Mouse (Mus musculus): ENCODE measurements around the gene Tgfbr2. TPM values are rescaled to one million over a fixed set of nuclear protein-coding genes. Genes with fewer than 3 reads are reported as not detected.
A peak's percentile ranks its signal among the peaks of the same experiment; 100 is the strongest.

Tgfbr2 gene
- polyA plus RNA-seq, 1 experiment from 2014 or later: 8.9 TPM

DNA sequence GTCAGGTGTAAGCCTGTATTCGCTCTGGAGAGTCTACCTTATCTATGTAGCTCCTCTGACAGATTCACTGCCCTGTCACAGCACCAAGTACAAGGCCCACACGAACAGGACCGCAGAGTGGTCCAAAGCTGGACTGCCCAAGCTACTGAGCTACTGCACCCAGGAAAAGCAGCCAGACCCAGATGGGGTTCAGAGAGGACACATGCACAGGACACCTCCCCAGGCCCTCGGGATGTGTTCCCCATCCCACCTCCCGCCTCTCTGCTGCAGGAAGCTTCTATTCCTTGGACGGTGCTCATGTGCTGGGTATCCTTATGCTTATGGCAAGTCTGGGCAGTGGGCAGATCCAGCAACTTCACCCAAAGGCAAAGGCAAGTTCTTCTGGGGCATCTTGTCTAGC is 34.7 kb downstream of the Tgfbr2 start:
- Histone ChIP-seq H3K27ac (peak overlapping the region; percentile 23; the same call in 1 of the 2 replicates), H3K27me3 (no peaks in the 10 kb centered on the region), H3K4me3 (no peak overlapping the region), H3K4me1 (replicated peaks) (peaks cover 31% of the 10 kb centered on the region), H3K9ac (no peak overlapping the region), H3K9me3 (no peaks in the 10 kb centered on the region), H3K4me2 (no peak overlapping the region), H3K36me3 (no peaks in the 10 kb centered on the region)
- 92% methylated on average over 6 of the region's 6 CpGs for WGBS
- ATAC-seq (ENCODE audit: low FRiP score): no peak

DNA sequence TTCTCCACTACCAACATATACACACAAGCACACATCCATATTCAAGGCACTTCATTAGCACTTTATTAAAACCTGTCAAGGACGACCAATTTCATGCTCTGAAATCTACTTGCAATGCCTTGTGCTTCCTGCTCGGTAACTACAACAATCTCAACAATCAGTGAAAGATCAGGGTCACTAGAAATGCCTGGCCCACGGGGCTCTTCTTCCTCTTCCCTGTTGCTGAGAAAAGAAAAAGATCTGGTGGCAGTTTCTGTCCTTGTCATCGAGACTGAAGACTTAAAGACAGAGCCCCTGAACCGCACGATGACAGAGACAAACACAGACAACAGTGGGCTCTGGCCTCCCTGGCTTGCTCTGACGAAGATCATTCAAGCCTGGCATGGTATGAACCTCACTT is 35.6 kb downstream of the Tgfbr2 start:
- no peak overlapping the region for H3K4me3 ChIP-seq
- no peak overlapping the region for H3K4me2 ChIP-seq
- no peak overlapping the region for H3K9ac ChIP-seq
- H3K27ac ChIP-seq: no peak overlapping the region; the same call in 1 of the 2 replicates
- no peaks in the 10 kb centered on the region for H3K36me3 ChIP-seq
- H3K27me3 ChIP-seq: no peaks in the 10 kb centered on the region
- no peak for ATAC-seq (ENCODE audit: low FRiP score)
- H3K9me3 ChIP-seq: no peaks in the 10 kb centered on the region
- 77% methylated on average over 7 of the region's 7 CpGs for WGBS
- peaks cover 31% of the 10 kb centered on the region for H3K4me1 ChIP-seq (replicated peaks)

DNA sequence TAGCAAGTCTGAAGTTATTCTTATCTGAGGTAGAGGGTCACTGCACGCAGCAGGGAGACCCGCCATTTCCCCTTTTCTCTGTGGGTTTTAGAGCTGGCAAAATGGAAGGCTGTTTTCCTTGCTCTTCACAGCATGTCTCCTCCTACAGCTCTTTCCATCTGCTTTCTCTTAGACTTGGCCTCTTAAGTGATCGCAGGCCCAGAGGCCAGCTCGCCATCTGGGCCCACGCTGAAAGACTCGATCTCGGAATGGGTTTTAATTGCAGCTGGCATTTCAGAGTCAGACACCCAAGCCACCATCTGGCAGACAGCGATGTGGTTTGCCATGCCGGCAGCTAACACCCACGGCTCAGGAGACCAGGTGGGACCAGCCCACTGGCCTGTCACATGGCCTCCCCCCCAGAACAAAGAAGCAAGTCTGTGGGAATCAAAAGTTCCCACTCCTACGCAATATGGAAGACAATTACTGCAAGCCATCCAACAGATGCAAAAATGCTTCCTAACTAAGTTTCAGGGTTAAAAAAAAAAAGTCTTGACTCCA is 36.5 kb downstream of the Tgfbr2 start:
- Histone ChIP-seq H3K9ac (no peak overlapping the region), H3K4me3 (no peak overlapping the region), H3K27ac (peak overlapping the region; percentile 36; the same call in 1 of the 2 replicates), H3K9me3 (no peaks in the 10 kb centered on the region), H3K27me3 (no peaks in the 10 kb centered on the region), H3K4me1 (replicated peaks) (peaks cover 31% of the 10 kb centered on the region), H3K4me2 (no peak overlapping the region), H3K36me3 (no peaks in the 10 kb centered on the region)
- no peak for ATAC-seq (ENCODE audit: low FRiP score)
- 42% methylated on average over 11 of the region's 11 CpGs for WGBS

DNA sequence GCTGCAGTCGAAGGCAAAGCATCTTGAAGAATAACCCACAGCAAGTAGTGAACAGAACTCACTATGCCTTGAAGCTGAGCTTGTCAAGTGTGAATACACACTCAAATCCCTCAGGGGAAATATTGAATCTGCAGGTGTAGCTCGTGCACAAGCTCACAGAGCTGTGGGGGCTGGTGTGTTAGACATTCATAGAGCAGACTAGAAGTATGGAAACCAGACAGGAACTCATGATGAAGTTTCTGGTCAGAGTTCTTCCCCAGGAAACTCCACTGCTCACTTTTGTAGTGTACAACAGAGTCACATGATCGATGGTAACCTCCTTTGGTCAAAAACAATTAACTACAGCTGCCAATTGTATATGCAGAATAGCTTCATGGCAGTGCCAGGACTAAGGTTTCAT is 37.5 kb downstream of the Tgfbr2 start:
- H3K4me3 ChIP-seq: no peak overlapping the region
- H3K4me1 ChIP-seq (replicated peaks): peaks cover 31% of the 10 kb centered on the region
- no peaks in the 10 kb centered on the region for H3K27me3 ChIP-seq
- no peak for ATAC-seq (ENCODE audit: low FRiP score)
- H3K9ac ChIP-seq: no peak overlapping the region
- H3K27ac ChIP-seq: no peak overlapping the region
- H3K4me2 ChIP-seq: no peak overlapping the region
- H3K9me3 ChIP-seq: no peaks in the 10 kb centered on the region
- 84% methylated on average over 3 of the region's 3 CpGs for WGBS
- H3K36me3 ChIP-seq: no peaks in the 10 kb centered on the region

DNA sequence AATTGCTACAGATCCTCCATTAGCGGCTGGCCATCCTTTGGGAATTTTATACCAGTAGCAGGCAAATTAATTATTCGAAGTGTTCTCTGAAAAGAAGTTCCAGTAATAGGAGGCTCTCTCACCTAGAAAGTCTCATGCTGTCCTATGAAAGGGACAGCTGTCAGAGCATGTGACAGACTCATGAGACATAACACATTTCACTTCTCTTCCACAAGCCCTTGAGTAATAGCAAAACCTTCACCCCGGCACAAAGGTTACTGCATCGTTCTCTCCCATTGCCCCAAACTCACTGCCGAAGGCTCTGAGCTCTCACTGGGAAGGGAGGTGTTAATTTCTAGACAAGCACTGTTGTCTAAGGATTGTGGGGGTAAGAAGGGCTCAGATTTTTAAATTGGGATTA is 38.3 kb downstream of the Tgfbr2 start:
- Histone ChIP-seq H3K36me3 (no peaks in the 10 kb centered on the region), H3K4me1 (replicated peaks) (peaks cover 31% of the 10 kb centered on the region), H3K9ac (no peak overlapping the region), H3K9me3 (no peaks in the 10 kb centered on the region), H3K27me3 (no peaks in the 10 kb centered on the region), H3K27ac (no peak overlapping the region), H3K4me3 (no peak overlapping the region), H3K4me2 (no peak overlapping the region)
- no peak for ATAC-seq (ENCODE audit: low FRiP score)
- WGBS: 57% methylated on average over 5 of the region's 5 CpGs

DNA sequence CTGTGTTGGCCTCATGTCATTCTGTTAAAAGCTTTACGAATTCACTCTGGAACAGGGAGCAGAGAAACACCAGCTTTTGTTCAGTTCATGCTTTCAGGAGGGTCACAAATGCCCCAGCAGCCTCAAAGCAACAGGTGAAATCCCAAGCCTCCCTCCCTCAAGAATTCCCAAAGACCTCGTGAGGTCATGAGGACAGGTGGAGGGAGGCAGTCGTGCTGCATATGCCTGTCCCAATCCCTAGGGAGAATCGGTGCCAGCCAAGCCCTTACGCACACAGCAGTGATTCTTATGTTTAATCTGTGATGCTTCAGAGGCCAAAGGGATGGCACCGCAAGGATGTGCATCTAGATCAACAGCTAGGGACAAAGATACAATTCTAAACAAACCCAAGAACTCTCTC is 39.0 kb downstream of the Tgfbr2 start:
- ATAC-seq (ENCODE audit: low FRiP score): no peak
- H3K4me3 ChIP-seq: no peak overlapping the region
- no peaks in the 10 kb centered on the region for H3K27me3 ChIP-seq
- no peaks in the 10 kb centered on the region for H3K9me3 ChIP-seq
- no peak overlapping the region for H3K9ac ChIP-seq
- no peak overlapping the region for H3K4me2 ChIP-seq
- peaks cover 31% of the 10 kb centered on the region for H3K4me1 ChIP-seq (replicated peaks)
- no peak overlapping the region for H3K27ac ChIP-seq
- no peaks in the 10 kb centered on the region for H3K36me3 ChIP-seq
- WGBS: 72% methylated on average over 6 of the region's 6 CpGs

DNA sequence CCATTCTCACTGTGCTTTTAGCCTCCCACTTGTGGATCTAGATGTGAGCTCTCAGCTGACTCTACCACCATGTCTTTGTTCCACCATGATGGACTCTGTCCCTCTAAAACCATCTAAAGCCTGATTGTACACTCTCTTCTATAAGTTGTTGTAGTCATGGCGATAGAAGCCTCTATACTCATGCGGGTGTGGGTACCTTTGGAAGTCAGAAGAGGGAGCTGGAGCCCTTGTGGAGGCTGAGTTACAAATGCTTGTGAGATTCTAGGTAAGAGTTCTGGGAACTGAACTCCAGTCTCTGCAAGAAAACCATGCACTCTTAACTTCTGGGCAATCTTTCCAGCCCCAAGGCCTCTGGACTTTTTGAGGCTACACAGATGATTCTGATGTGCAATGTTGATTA is 40.7 kb downstream of the Tgfbr2 start:
- Histone ChIP-seq H3K4me3 (no peak overlapping the region), H3K36me3 (no peaks in the 10 kb centered on the region), H3K27ac (no peak overlapping the region), H3K4me2 (no peak overlapping the region), H3K4me1 (replicated peaks) (peaks cover 29% of the 10 kb centered on the region), H3K9me3 (no peaks in the 10 kb centered on the region), H3K27me3 (no peaks in the 10 kb centered on the region), H3K9ac (no peak overlapping the region)
- no peak for ATAC-seq (ENCODE audit: low FRiP score)
- WGBS: 95% methylated on average over 2 of the region's 2 CpGs

DNA sequence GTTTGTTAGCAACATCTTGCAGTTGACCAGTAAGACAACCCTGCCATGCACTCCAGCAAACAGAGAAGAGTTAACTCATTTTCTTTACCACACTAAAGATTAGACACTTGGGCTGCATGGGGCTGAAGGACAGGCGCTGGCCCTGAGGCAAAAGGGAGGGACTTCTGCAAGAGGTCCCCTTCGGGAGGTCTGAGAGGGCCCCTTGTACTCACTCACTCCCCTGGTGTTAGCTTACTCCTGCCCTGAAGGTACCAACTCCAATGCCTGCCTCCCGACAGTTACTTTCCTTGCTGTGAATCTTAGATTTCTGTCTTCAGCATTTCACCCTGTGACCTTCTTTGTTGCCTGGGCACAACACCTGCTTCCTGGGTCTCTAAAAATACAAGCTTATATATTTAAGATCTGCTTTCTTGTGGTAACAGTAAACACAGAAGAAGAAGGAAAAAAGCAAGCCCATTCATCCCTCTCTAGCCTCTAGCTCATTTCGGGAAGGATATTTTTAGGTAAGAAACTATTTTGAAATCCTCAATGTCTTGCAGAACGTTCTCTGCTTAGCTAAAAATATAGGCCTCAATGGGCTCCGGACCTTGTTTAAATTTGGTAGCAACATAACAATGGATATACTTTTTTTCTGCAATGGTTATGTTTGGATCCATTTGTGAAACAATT is 41.7 kb downstream of the Tgfbr2 start:
- Histone ChIP-seq H3K4me1 (replicated peaks) (peaks cover 21% of the 10 kb centered on the region), H3K9me3 (no peaks in the 10 kb centered on the region), H3K27me3 (no peaks in the 10 kb centered on the region), H3K4me2 (no peak overlapping the region), H3K36me3 (no peaks in the 10 kb centered on the region), H3K4me3 (no peak overlapping the region), H3K9ac (no peak overlapping the region), H3K27ac (no peak overlapping the region)
- 86% methylated on average over 6 of the region's 6 CpGs for WGBS
- no peak for ATAC-seq (ENCODE audit: low FRiP score)

DNA sequence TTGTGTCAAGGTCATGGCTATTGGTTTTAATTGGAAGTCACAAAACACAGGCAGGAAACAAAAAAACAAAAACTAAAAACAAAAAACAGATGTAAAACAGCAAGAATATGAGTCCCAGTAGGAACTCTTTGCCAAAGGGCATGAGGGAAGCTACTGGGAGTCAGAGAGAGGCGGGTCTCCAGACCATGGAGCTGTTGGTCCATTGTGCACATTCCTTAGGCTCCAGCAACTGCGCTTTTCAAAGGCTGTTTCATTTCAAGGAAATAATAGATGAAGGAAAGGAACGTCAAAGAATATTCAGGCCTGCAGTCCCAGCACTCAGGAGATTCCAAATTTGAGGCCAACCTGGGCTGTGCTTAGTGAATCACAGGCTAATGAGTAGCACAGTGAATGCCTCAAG is 46.3 kb downstream of the Tgfbr2 start:
- no peak overlapping the region for H3K4me3 ChIP-seq
- H3K27me3 ChIP-seq: no peaks in the 10 kb centered on the region
- H3K4me1 ChIP-seq (replicated peaks): peaks cover 4% of the 10 kb centered on the region; the same call in 1 of the 2 replicates
- H3K4me2 ChIP-seq: no peak overlapping the region
- no peak for ATAC-seq (ENCODE audit: low FRiP score)
- no peaks in the 10 kb centered on the region for H3K36me3 ChIP-seq
- no peaks in the 10 kb centered on the region for H3K9me3 ChIP-seq
- no peak overlapping the region for H3K27ac ChIP-seq
- H3K9ac ChIP-seq: no peak overlapping the region
- WGBS: 50% methylated on average over 3 of the region's 3 CpGs

DNA sequence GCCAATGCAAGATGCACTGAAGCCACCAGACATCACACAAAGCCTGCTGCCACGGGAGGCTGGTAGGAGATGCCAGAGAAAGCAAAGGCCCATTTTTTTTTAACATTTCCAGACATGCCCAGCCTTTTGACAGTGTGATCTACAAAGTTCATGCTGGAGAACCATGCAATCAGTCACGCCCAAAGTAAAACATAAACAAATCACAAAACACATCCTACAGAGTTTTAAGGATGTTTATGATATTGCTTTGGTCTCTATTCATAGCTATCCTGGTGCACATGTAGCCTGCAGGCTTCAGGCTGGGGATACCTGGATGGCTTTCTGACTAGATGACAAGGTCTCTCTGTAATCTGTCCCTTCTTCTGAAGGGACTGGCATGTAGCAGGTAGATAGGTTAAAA is 46.8 kb downstream of the Tgfbr2 start:
- 93% methylated on average over 2 of the region's 2 CpGs for WGBS
- no peaks in the 10 kb centered on the region for H3K27me3 ChIP-seq
- no peak for ATAC-seq (ENCODE audit: low FRiP score)
- no peaks in the 10 kb centered on the region for H3K36me3 ChIP-seq
- no peak overlapping the region for H3K27ac ChIP-seq
- no peak overlapping the region for H3K4me3 ChIP-seq
- H3K9ac ChIP-seq: no peak overlapping the region
- H3K9me3 ChIP-seq: no peaks in the 10 kb centered on the region
- peaks cover 4% of the 10 kb centered on the region; the same call in 1 of the 2 replicates for H3K4me1 ChIP-seq (replicated peaks)
- H3K4me2 ChIP-seq: no peak overlapping the region

DNA sequence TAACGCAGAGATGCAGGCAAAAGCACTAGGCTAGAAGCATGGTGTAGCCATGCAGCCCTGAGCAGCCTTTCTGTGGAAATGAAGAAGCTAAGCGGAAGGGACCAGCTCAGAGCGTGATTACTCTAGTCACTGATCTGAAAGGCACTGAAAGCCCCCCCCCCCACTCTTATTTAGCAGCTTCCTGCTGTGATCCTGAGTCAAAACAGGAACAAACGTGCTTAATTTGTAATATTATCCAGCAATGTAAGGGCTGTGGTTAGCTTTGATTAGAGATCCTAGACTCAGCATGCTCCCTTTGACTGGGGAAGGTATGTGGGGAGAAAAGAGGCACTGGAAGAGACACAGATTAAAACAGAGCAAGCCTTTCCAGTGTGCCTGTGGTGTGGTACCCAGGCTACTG is 48.7 kb downstream of the Tgfbr2 start:
- H3K4me2 ChIP-seq: no peak overlapping the region
- H3K4me3 ChIP-seq: no peak overlapping the region
- H3K9ac ChIP-seq: no peak overlapping the region
- no peaks in the 10 kb centered on the region for H3K27me3 ChIP-seq
- 54% methylated on average over 4 of the region's 4 CpGs for WGBS
- peak overlapping the region; percentile 19; the same call in 1 of the 2 replicates for H3K27ac ChIP-seq
- ATAC-seq (ENCODE audit: low FRiP score): no peak
- peaks cover 4% of the 10 kb centered on the region; the same call in 1 of the 2 replicates for H3K4me1 ChIP-seq (replicated peaks)
- H3K36me3 ChIP-seq: no peaks in the 10 kb centered on the region
- H3K9me3 ChIP-seq: no peaks in the 10 kb centered on the region

DNA sequence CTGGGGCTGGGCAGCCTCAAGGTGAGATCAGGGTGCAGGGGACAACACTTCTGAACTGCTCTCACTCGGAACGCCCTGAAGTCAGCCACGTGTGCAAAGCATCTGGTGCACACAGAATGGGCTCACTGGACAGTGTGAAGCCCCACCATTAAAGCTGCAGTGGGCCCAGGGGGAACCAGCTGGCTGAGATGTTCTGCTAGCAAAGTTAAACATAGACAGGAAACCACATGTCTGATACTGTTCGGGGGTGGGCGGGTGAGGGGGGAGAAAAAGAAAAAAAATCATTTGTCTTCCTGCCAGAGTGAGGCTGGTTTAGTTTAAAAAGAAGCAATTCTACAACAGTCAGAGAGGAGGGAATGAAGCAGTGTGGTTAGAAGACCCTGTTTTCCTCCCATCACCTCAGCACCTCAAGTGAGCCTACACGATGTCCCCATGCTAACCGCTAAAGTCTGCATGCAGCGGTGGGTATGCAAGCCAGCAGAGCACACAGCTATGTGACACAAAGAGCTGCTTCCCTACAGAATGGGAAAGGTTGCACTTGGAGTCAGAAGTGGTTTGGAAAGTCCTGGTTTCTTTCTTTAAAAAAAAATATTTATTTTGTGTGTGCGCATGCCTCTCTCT is 52.1 kb downstream of the Tgfbr2 start:
- H3K4me3 ChIP-seq: no peak overlapping the region
- ATAC-seq (ENCODE audit: low FRiP score): no peak
- no peak overlapping the region for H3K27ac ChIP-seq
- peaks cover 4% of the 10 kb centered on the region; the same call in 1 of the 2 replicates for H3K4me1 ChIP-seq (replicated peaks)
- H3K36me3 ChIP-seq: no peaks in the 10 kb centered on the region
- 75% methylated on average over 9 of the region's 9 CpGs for whole genome bisulfite sequencing
- no peak overlapping the region for H3K4me2 ChIP-seq
- no peak overlapping the region for H3K9ac ChIP-seq
- no peaks in the 10 kb centered on the region for H3K9me3 ChIP-seq
- no peaks in the 10 kb centered on the region for H3K27me3 ChIP-seq

DNA sequence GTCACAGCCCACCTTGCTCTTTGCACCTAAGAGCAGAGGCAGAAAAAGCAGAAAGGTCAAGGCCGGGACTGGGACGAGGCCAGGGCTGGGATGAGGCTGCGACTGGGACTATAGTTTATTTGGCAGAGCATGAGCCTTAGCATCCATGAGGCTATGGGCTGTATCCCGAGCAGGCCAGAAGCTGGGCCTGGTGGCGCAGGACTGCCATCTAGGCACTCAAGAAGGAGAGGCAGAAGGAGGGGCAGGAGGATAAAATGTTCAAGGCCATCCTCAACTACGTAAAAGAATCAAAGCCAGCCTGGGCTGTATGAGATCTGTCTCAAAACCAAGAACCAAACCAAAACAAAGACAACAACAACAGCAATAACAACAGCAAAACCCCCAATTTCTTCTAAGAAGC is 52.6 kb downstream of the Tgfbr2 start:
- 78% methylated on average over 6 of the region's 6 CpGs for WGBS
- no peak overlapping the region for H3K27ac ChIP-seq
- no peaks in the 10 kb centered on the region for H3K9me3 ChIP-seq
- no peak overlapping the region for H3K4me2 ChIP-seq
- H3K9ac ChIP-seq: no peak overlapping the region
- H3K36me3 ChIP-seq: no peaks in the 10 kb centered on the region
- H3K4me3 ChIP-seq: no peak overlapping the region
- ATAC-seq (ENCODE audit: low FRiP score): no peak
- peaks cover 4% of the 10 kb centered on the region; the same call in 1 of the 2 replicates for H3K4me1 ChIP-seq (replicated peaks)
- no peaks in the 10 kb centered on the region for H3K27me3 ChIP-seq

Data from hindbrain, embryonic 13.5 days (tissue).